Mouse (Mus musculus): Measurements from ENCODE around the gene Ddx20. TPM values are rescaled to one million over a fixed set of nuclear protein-coding genes. Genes with fewer than 3 reads are reported as not detected.
A peak's percentile ranks its signal among the peaks of the same experiment; 100 is the strongest.

The Ddx20 gene
- total RNA-seq, 2 experiments from 2014 or later, result 11.5 to 12.0 TPM

GRCm38 (mm10) chr3:105674595-105675218 is 12.7 kb downstream of the Ddx20 start:
- DNase-seq (ENCODE audit: extremely low spot score in 1 of 2, low spot score in 1 of 2), result peak in 1 of 2 experiments; percentile 55

- no peak for DNase-seq (ENCODE audit: extremely low spot score in 1 of 2, low spot score in 1 of 2)
Observed at GRCm38 (mm10) chr3:105670801-105671200, 16.6 kb downstream of the Ddx20 start.

GRCm38 (mm10) chr3:105669776-105670175 is 17.6 kb downstream of the Ddx20 start:
- DNase-seq (ENCODE audit: extremely low spot score in 1 of 2, low spot score in 1 of 2), result no peak

GRCm38 (mm10) chr3:105668161-105668560 is 19.2 kb downstream of the Ddx20 start:
- no peak for DNase-seq (ENCODE audit: extremely low spot score in 1 of 2, low spot score in 1 of 2)

DNA sequence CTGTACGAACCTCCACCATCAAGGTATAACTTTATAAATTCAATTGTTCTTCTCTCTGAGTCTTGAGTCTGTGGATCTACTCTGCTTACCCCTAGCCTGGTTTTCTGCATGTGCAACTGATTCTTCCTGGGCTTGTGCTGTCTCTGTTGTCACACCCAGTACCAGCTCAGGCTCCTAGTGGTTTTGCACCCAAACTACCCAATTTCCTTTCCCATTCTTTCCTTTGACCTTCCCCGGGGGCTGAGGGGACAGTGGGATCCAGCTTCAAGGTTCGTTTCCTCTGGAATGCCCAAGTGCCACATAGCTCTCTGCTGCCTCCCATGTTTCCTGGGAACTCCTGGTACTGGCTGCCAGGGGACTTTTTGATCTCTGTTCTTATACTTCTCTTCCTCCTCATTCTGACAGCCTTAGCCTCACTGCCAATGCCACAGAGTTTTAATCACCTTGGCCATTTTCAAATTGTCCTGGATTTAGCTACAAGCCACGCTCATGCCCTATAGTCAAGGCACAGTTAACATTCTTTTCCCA is 20.3 kb downstream of the Ddx20 start:
- no peak for DNase-seq (ENCODE audit: extremely low spot score in 1 of 2, low spot score in 1 of 2)

GRCm38 (mm10) chr3:105665105-105665765 is 22.1 kb downstream of the Ddx20 start:
- DNase-seq (ENCODE audit: extremely low spot score in 1 of 2, low spot score in 1 of 2), result no peak

GRCm38 (mm10) chr3:105663043-105663442 is 24.3 kb downstream of the Ddx20 start:
- DNase-seq (ENCODE audit: extremely low spot score in 1 of 2, low spot score in 1 of 2), result no peak

DNA sequence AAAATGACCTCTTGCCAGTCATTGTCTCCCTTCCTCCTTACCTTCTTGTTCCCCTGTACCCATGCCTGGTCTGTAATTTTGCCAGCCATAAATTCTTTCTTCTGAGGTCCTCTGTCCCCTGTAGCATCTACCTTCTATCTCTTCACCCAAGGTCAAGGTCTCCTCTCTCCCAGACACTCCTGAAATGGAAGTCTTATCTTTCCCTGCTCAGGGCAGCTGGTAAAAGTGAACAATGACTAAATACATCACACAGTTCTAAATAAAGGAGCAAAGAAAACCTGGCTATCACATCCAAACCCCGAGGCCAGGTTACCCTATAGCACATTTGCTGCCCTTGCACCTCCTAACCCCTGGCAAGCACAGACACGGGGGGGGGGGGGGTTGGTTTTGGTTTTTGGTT is 26.8 kb downstream of the Ddx20 start:
- DNase-seq (ENCODE audit: extremely low spot score in 1 of 2, low spot score in 1 of 2), result no peak

DNA sequence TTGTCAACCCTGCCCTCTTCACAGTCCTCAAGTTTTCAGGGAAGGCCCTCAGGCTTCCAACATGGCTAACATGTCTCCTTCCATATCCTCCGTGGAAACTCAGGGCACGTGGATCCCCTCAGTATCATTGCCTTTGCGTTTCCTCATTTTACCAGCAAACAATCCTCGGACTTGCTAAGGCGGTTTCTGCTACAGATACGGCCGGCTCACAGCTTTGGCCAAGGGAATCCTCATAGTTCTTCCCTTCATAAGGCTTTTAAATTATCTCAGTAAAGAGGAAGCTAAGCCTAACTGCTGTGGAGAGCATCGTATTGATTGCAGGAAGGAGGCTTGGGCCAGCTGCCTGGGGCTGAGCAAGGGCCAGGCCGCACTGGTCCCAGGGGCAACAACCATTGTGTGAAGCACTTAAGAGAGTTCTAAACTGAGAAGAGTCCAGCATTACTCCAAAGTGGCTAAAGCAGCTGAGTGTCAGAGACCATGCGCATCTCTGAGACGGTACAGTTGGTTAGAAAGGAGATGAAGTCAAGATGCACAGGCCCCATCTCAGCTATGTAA is 32.3 kb downstream of the Ddx20 start:
- DNase-seq (ENCODE audit: extremely low spot score in 1 of 2, low spot score in 1 of 2), result no peak

DNA sequence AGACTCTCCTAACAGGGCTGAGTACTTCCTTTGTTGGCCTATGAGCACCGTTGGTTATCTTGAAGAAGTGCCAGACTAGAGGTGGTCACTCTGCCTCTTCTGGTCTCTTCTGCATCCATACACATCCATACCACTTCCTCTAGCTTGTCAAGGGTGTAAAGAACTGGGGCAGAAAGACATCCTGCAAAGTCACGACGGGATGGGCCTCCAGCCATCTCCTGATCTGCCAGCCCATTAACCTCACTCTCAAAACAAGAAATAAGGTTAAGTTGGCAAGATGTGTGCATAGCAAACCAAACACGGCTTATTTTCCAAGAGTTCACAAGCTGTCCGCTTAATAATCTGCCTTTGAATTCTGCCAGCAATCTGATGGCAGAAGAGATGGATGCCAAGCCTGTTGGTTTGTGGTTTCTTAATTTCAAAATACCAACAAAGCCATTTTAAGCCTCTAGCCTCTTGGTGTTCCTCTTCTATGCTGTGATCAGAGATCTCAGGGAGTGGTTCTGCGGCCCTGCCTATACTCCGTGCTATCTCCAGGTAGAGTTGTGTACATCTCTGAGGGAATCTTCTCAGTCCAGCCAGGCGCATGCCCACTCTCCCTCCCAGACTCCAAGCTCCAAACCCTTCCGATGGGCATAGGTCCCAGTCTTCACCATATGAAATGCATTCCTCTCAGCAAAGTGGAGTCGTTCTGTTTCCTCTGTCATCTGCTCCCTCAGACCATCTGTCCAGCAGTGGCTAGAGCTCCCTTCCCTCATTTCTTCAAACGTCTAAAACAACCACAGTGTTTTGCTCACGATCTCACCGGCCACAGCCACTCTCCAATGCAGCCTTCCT is 33.6 kb downstream of the Ddx20 start:
- no peak for DNase-seq (ENCODE audit: extremely low spot score in 1 of 2, low spot score in 1 of 2)

GRCm38 (mm10) chr3:105648889-105649567 is 38.3 kb downstream of the Ddx20 start:
- DNase-seq (ENCODE audit: extremely low spot score in 1 of 2, low spot score in 1 of 2), result no peak

GRCm38 (mm10) chr3:105643566-105643965 is 43.8 kb downstream of the Ddx20 start:
- no peak for DNase-seq (ENCODE audit: extremely low spot score in 1 of 2, low spot score in 1 of 2)

DNA sequence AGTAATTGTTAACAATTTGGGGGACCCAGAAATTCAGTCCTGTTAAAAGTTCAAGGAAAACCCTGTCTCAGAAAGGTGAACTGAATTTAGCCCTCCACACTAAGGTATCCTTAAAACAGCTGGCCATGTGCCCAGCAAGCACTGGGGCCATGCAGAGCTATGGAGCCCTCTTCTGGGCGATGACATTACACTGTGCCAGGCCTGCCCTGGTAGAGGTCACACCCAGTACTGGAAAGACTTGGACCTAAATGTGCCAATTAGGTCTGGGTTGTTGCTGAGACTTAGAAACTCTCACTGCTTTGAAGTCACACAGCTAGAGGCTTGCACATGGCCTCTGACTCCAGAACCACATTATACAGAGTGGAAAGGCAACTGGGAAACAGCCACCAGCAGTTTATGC is 45.2 kb downstream of the Ddx20 start:
- DNase-seq (ENCODE audit: extremely low spot score in 1 of 2, low spot score in 1 of 2), result peak in 1 of 2 experiments; percentile 47

- DNase-seq (ENCODE audit: extremely low spot score in 1 of 2, low spot score in 1 of 2), result no peak
Observed at GRCm38 (mm10) chr3:105633021-105633420, 54.4 kb downstream of the Ddx20 start.

DNA sequence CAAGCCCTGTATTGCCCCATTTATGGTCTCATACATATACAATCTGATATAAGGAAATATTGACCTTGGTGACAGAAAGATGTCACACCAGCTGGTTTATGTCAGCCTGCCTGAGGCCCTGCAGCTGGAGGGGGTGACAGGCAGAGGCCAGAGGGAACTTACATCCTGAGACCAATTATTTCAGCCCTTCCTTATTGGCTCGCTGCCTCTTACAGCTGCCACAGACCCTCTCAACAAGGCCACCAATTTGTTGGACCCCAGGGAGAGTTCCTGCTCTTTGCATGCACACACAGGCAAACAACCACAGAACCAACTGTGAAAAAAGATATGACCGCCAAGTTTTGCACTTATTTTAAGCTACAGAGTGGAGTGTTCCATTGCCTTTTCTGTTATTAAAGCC is 55.1 kb downstream of the Ddx20 start:
- no peak for DNase-seq (ENCODE audit: extremely low spot score in 1 of 2, low spot score in 1 of 2)

Other genes starting within 250 kb of the Ddx20 start
- gene Kcnd3, start 235.2 kb downstream of the Ddx20 start, total RNA-seq (2021), result 10 to 100 TPM; 50.9 to 53.7 TPM
- gene Inka2, start 17.0 kb upstream of the Ddx20 start, total RNA-seq (2021), result 10 to 100 TPM; 61.9 to 72.7 TPM
- gene Rap1a, start 113.8 kb upstream of the Ddx20 start, total RNA-seq (2021), result 100 to 1,000 TPM; 101 to 108 TPM
- gene Adora3, start 183.3 kb upstream of the Ddx20 start, total RNA-seq (2021), result under 1 TPM; 0.69 to 0.89 TPM
- not detected for gene Tmigd3, start 183.3 kb upstream of the Ddx20 start, total RNA-seq (2021)
- 1 to 10 TPM; 1.1 to 1.2 TPM for gene I830077J02Rik, start 245.1 kb upstream of the Ddx20 start, total RNA-seq (2021)